Mouse (Mus musculus) erythroid progenitor cell, adult 5-6 weeks (primary cell): ENCODE results near the gene Kif12. TPM values are rescaled to one million over a fixed set of nuclear protein-coding genes. Genes with fewer than 3 reads are reported as not detected.

Source experiments
- ATAC-seq: replicated peaks from 2 replicates; pipeline ENCODE4 v1.8.0; 2016; ENCODE audit warnings: moderate number of reproducible peaks, mild to moderate bottlenecking, moderate TSS enrichment, inconsistent platforms; ENCODE audit not compliant: poor library complexity, low FRiP score, severe bottlenecking
- total RNA-seq, 2 experiments: library from RNA; stranded (forward) in 1 of 2; stranded (reverse) in 1 of 2; fragments of 150-400 nt in 1 of 2; fragments of 186-747, 209-891 nt in 1 of 2; gene quantifications; 2 replicates each; pipeline versions ENCODE4 v1.2.3 to v1.2.4; 2015 to 2017; ENCODE audit warnings: low replicate concordance in 2 of 2

Gene Kif12
- total RNA-seq, 2 experiments from 2014 or later: not detected

GRCm38 (mm10) chr4:63165636-63166035 lies 6.3 kb downstream of the Kif12 start:
- no peak for ATAC-seq

GRCm38 (mm10) chr4:63158961-63159592 lies 12.9 kb downstream of the Kif12 start:
- no peak; the same call in 1 of the 2 replicates for ATAC-seq

- no peak for ATAC-seq
These were observed 13.7 kb downstream of the Kif12 start for GRCm38 (mm10) chr4:63158192-63158591.

GRCm38 (mm10) chr4:63156726-63157634 lies 15.0 kb downstream of the Kif12 start:
- no peak for ATAC-seq

GRCm38 (mm10) chr4:63155596-63155995 lies 16.3 kb downstream of the Kif12 start:
- ATAC-seq: no peak

GRCm38 (mm10) chr4:63154699-63155098 lies 17.2 kb downstream of the Kif12 start, which contains the start of gene Ambp:
Gene Ambp (minus strand): TSS chr4:63154799.
- ATAC-seq: no peak

GRCm38 (mm10) chr4:63154028-63154427 lies 17.9 kb downstream of the Kif12 start:
- no peak for ATAC-seq

GRCm38 (mm10) chr4:63151127-63151526 lies 20.8 kb downstream of the Kif12 start:
- no peak for ATAC-seq

- ATAC-seq: no peak
These were observed 24.7 kb downstream of the Kif12 start for GRCm38 (mm10) chr4:63147268-63147667.

GRCm38 (mm10) chr4:63129891-63130624 lies 41.9 kb downstream of the Kif12 start:
- ATAC-seq: no peak

- no peak for ATAC-seq
These were observed 47.0 kb downstream of the Kif12 start for GRCm38 (mm10) chr4:63124861-63125466.

GRCm38 (mm10) chr4:63118639-63119437 lies 53.1 kb downstream of the Kif12 start:
- peak; percentile 45; the same call in 1 of the 2 replicates for ATAC-seq

Other genes with a start within 250 kb of the Kif12 start
- gene Zfp618, start 206.6 kb downstream of the Kif12 start, total RNA-seq (2015; ENCODE audit: low replicate concordance): not detected in 2 replicates
- not detected in 2 replicates for gene Zfp618, start 206.6 kb downstream of the Kif12 start, total RNA-seq (2017; ENCODE audit: low replicate concordance)
- not detected in 2 replicates for gene Ambp, start 17.3 kb downstream of the Kif12 start, total RNA-seq (2015; ENCODE audit: low replicate concordance)
- gene Ambp, start 17.3 kb downstream of the Kif12 start, total RNA-seq (2017; ENCODE audit: low replicate concordance): not detected in 2 replicates
- 0.36 and 0.42 TPM in 2 replicates for gene Col27a1, start 41.9 kb upstream of the Kif12 start, total RNA-seq (2015; ENCODE audit: low replicate concordance)
- gene Col27a1, start 41.9 kb upstream of the Kif12 start, total RNA-seq (2017; ENCODE audit: low replicate concordance): under 0.01 TPM in 1 of 2 replicates, not detected in the other
- gene Orm1, start 172.4 kb upstream of the Kif12 start, total RNA-seq (2015; ENCODE audit: low replicate concordance): 16.6 and 43.6 TPM in 2 replicates
- 5.5 and 23.5 TPM in 2 replicates for gene Orm1, start 172.4 kb upstream of the Kif12 start, total RNA-seq (2017; ENCODE audit: low replicate concordance)
- not detected in 2 replicates for gene Orm3, start 184.0 kb upstream of the Kif12 start, total RNA-seq (2015; ENCODE audit: low replicate concordance)
- gene Orm3, start 184.0 kb upstream of the Kif12 start, total RNA-seq (2017; ENCODE audit: low replicate concordance): not detected in 2 replicates
- not detected in 2 replicates for gene Orm2, start 190.3 kb upstream of the Kif12 start, total RNA-seq (2015; ENCODE audit: low replicate concordance)
- not detected in 2 replicates for gene Orm2, start 190.3 kb upstream of the Kif12 start, total RNA-seq (2017; ENCODE audit: low replicate concordance)
- gene Akna, start 231.2 kb upstream of the Kif12 start, total RNA-seq (2015; ENCODE audit: low replicate concordance): 18.7 and 26.4 TPM in 2 replicates
- 12.0 and 13.1 TPM in 2 replicates for gene Akna, start 231.2 kb upstream of the Kif12 start, total RNA-seq (2017; ENCODE audit: low replicate concordance)